Mouse (Mus musculus): Measurements from ENCODE around the gene Baiap2l1. TPM values are rescaled to one million over a fixed set of nuclear protein-coding genes. Genes with fewer than 3 reads are reported as not detected.

Baiap2l1 gene
- polyA plus RNA-seq, 1 experiment, result 2.2 TPM

- no peak for DNase-seq
- Histone ChIP-seq H3K36me3 (ENCODE audit: control insufficient read depth, insufficient read depth, low read length) (no peaks in the 10 kb centered on the region), H3K27ac (ENCODE audit: control insufficient read depth, insufficient read depth, low read length) (no peak overlapping the region), H3K4me1 (replicated peaks; ENCODE audit: control insufficient read depth, insufficient read depth, low read length) (no peaks in the 10 kb centered on the region), H3K4me3 (ENCODE audit: control insufficient read depth, insufficient read depth, low read length) (no peak overlapping the region), H3K27me3 (ENCODE audit: control insufficient read depth, insufficient read depth, low read length) (no peaks in the 10 kb centered on the region)
- TF ChIP-seq POLR2A (IDR thresholded peaks at IDR 0.05; ENCODE audit: control insufficient read depth, extremely low read depth, insufficient read depth, low read length, poor library complexity), result no peak
- 88% methylated on average over 3 of the region's 3 CpGs for WGBS
Measured at GRCm38 (mm10) chr5:144322717-144323116, 35.2 kb downstream of the Baiap2l1 start.

- Histone ChIP-seq H3K36me3 (ENCODE audit: control insufficient read depth, insufficient read depth, low read length) (no peaks in the 10 kb centered on the region), H3K4me3 (ENCODE audit: control insufficient read depth, insufficient read depth, low read length) (no peak overlapping the region), H3K27me3 (ENCODE audit: control insufficient read depth, insufficient read depth, low read length) (no peaks in the 10 kb centered on the region), H3K27ac (ENCODE audit: control insufficient read depth, insufficient read depth, low read length) (no peak overlapping the region), H3K4me1 (replicated peaks; ENCODE audit: control insufficient read depth, insufficient read depth, low read length) (no peaks in the 10 kb centered on the region)
- no peak for DNase-seq
- 81% methylated on average over 7 of the region's 7 CpGs for WGBS
- no peak for TF ChIP-seq POLR2A (IDR thresholded peaks at IDR 0.05; ENCODE audit: control insufficient read depth, extremely low read depth, insufficient read depth, low read length, poor library complexity)
- no peak for TF ChIP-seq CTCF (IDR thresholded peaks at IDR 0.05; ENCODE audit: borderline replicate concordance, control insufficient read depth, extremely low read depth, insufficient read depth, low read length, poor library complexity)
Measured at GRCm38 (mm10) chr5:144321681-144322080, 36.2 kb downstream of the Baiap2l1 start.

- DNase-seq, result no peak
- H3K27ac ChIP-seq (ENCODE audit: control insufficient read depth, insufficient read depth, low read length), result no peak overlapping the region
- TF ChIP-seq CTCF (IDR thresholded peaks at IDR 0.05; ENCODE audit: borderline replicate concordance, control insufficient read depth, extremely low read depth, insufficient read depth, low read length, poor library complexity), result no peak
- no peak for TF ChIP-seq POLR2A (IDR thresholded peaks at IDR 0.05; ENCODE audit: control insufficient read depth, extremely low read depth, insufficient read depth, low read length, poor library complexity)
- H3K4me1 ChIP-seq (replicated peaks; ENCODE audit: control insufficient read depth, insufficient read depth, low read length), result no peaks in the 10 kb centered on the region
- 87% methylated on average over 6 of the region's 6 CpGs for WGBS
- H3K27me3 ChIP-seq (ENCODE audit: control insufficient read depth, insufficient read depth, low read length), result no peaks in the 10 kb centered on the region
- no peak overlapping the region for H3K4me3 ChIP-seq (ENCODE audit: control insufficient read depth, insufficient read depth, low read length)
- H3K36me3 ChIP-seq (ENCODE audit: control insufficient read depth, insufficient read depth, low read length), result no peaks in the 10 kb centered on the region
Measured at GRCm38 (mm10) chr5:144318286-144318685, 39.6 kb downstream of the Baiap2l1 start.

- no peak overlapping the region for H3K27ac ChIP-seq (ENCODE audit: control insufficient read depth, insufficient read depth, low read length)
- DNase-seq, result no peak
- no peaks in the 10 kb centered on the region for H3K27me3 ChIP-seq (ENCODE audit: control insufficient read depth, insufficient read depth, low read length)
- H3K4me1 ChIP-seq (replicated peaks; ENCODE audit: control insufficient read depth, insufficient read depth, low read length), result no peaks in the 10 kb centered on the region
- no peaks in the 10 kb centered on the region for H3K36me3 ChIP-seq (ENCODE audit: control insufficient read depth, insufficient read depth, low read length)
- H3K4me3 ChIP-seq (ENCODE audit: control insufficient read depth, insufficient read depth, low read length), result no peak overlapping the region
- no peak for TF ChIP-seq CTCF (IDR thresholded peaks at IDR 0.05; ENCODE audit: borderline replicate concordance, control insufficient read depth, extremely low read depth, insufficient read depth, low read length, poor library complexity)
- TF ChIP-seq POLR2A (IDR thresholded peaks at IDR 0.05; ENCODE audit: control insufficient read depth, extremely low read depth, insufficient read depth, low read length, poor library complexity), result no peak
- 86% methylated on average over 8 of the region's 8 CpGs for WGBS
Measured at GRCm38 (mm10) chr5:144317426-144317825, 40.5 kb downstream of the Baiap2l1 start.

- Histone ChIP-seq H3K4me1 (replicated peaks; ENCODE audit: control insufficient read depth, insufficient read depth, low read length) (no peaks in the 10 kb centered on the region), H3K27me3 (ENCODE audit: control insufficient read depth, insufficient read depth, low read length) (no peaks in the 10 kb centered on the region), H3K27ac (ENCODE audit: control insufficient read depth, insufficient read depth, low read length) (no peak overlapping the region), H3K4me3 (ENCODE audit: control insufficient read depth, insufficient read depth, low read length) (no peak overlapping the region), H3K36me3 (ENCODE audit: control insufficient read depth, insufficient read depth, low read length) (no peaks in the 10 kb centered on the region)
- DNase-seq, result no peak
- WGBS, result 85% methylated on average over 3 of the region's 3 CpGs
- TF ChIP-seq POLR2A (IDR thresholded peaks at IDR 0.05; ENCODE audit: control insufficient read depth, extremely low read depth, insufficient read depth, low read length, poor library complexity) (no peak), CTCF (IDR thresholded peaks at IDR 0.05; ENCODE audit: borderline replicate concordance, control insufficient read depth, extremely low read depth, insufficient read depth, low read length, poor library complexity) (no peak)
Measured at GRCm38 (mm10) chr5:144316442-144316841, 41.5 kb downstream of the Baiap2l1 start.

GRCm38 (mm10) chr5:144314731-144315494 lies 43.0 kb downstream of the Baiap2l1 start:
- TF ChIP-seq POLR2A (IDR thresholded peaks at IDR 0.05; ENCODE audit: control insufficient read depth, extremely low read depth, insufficient read depth, low read length, poor library complexity) (no peak), CTCF (IDR thresholded peaks at IDR 0.05; ENCODE audit: borderline replicate concordance, control insufficient read depth, extremely low read depth, insufficient read depth, low read length, poor library complexity) (no peak)
- no peak for DNase-seq
- Histone ChIP-seq H3K4me3 (ENCODE audit: control insufficient read depth, insufficient read depth, low read length) (no peak overlapping the region), H3K27ac (ENCODE audit: control insufficient read depth, insufficient read depth, low read length) (no peak overlapping the region), H3K27me3 (ENCODE audit: control insufficient read depth, insufficient read depth, low read length) (no peaks in the 10 kb centered on the region), H3K36me3 (ENCODE audit: control insufficient read depth, insufficient read depth, low read length) (no peaks in the 10 kb centered on the region), H3K4me1 (replicated peaks; ENCODE audit: control insufficient read depth, insufficient read depth, low read length) (no peaks in the 10 kb centered on the region)
- WGBS, result 94% methylated on average over 12 of the region's 12 CpGs

- no peaks in the 10 kb centered on the region for H3K4me1 ChIP-seq (replicated peaks; ENCODE audit: control insufficient read depth, insufficient read depth, low read length)
- TF ChIP-seq CTCF (IDR thresholded peaks at IDR 0.05; ENCODE audit: borderline replicate concordance, control insufficient read depth, extremely low read depth, insufficient read depth, low read length, poor library complexity) (no peak), POLR2A (IDR thresholded peaks at IDR 0.05; ENCODE audit: control insufficient read depth, extremely low read depth, insufficient read depth, low read length, poor library complexity) (no peak)
- H3K27ac ChIP-seq (ENCODE audit: control insufficient read depth, insufficient read depth, low read length), result no peak overlapping the region
- H3K4me3 ChIP-seq (ENCODE audit: control insufficient read depth, insufficient read depth, low read length), result no peak overlapping the region
- no peak for DNase-seq
- WGBS, result 34% methylated on average over 5 of the region's 5 CpGs
- no peaks in the 10 kb centered on the region for H3K27me3 ChIP-seq (ENCODE audit: control insufficient read depth, insufficient read depth, low read length)
- no peaks in the 10 kb centered on the region for H3K36me3 ChIP-seq (ENCODE audit: control insufficient read depth, insufficient read depth, low read length)
Measured at GRCm38 (mm10) chr5:144313335-144313734, 44.6 kb downstream of the Baiap2l1 start.

Measured in thymus, adult 2 months (tissue).